Mouse (Mus musculus): Measurements from ENCODE around the gene Gm9999.
"Not testable (repeated sequence)": the region's sequence is repeated elsewhere in the genome, so short reads cannot be mapped to it uniquely, and the experiment has no call there.

The Gm9999 gene

GRCm38 (mm10) chr7:46983280-46983679, at the start of gene Gm9999:
Gene Gm9999, plus strand, starts transcription at chr7:46983580.
- DNase-seq = no peak

DNA sequence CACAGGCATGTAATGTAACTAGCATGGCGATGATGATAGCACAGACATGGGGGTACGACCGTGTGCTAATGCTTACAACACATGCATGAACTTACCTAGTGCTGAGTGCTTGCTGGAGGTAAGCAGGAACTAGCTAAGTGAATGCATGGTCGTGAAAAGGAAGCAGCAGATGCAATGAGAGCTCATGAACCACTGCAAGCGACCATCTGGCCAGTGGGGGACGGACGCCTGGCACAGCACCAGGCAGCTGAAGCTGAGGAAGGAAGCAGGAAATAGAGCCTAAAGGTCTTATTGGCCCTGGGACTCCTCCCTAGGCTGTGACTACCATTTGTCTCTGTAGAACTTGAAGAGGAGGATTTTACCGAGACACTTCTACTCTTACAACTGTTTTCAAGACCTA, 48.6 kb upstream of the Gm9999 start:
- DNase-seq = peak; percentile 18

DNA sequence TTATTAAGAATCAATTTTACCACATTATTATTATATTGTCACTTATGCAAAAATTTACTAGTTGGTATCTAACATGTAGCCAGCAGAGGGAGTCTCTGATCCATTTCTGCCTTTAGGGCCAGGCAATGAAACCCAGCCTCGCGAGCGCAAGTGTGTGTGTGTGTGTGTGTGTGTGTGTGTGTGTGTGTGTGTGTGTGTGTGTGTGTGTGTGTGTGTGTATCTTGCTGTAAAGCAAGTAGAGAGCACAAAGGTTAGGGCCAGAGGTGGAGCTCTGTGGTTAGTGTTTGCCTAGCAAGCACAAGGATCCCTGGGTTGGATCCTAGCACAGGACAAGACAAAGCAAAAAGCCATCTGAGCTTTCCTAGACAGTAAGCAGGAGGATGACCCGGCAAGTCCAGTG, 47.5 kb upstream of the Gm9999 start:
- peak; percentile 35 for DNase-seq

DNA sequence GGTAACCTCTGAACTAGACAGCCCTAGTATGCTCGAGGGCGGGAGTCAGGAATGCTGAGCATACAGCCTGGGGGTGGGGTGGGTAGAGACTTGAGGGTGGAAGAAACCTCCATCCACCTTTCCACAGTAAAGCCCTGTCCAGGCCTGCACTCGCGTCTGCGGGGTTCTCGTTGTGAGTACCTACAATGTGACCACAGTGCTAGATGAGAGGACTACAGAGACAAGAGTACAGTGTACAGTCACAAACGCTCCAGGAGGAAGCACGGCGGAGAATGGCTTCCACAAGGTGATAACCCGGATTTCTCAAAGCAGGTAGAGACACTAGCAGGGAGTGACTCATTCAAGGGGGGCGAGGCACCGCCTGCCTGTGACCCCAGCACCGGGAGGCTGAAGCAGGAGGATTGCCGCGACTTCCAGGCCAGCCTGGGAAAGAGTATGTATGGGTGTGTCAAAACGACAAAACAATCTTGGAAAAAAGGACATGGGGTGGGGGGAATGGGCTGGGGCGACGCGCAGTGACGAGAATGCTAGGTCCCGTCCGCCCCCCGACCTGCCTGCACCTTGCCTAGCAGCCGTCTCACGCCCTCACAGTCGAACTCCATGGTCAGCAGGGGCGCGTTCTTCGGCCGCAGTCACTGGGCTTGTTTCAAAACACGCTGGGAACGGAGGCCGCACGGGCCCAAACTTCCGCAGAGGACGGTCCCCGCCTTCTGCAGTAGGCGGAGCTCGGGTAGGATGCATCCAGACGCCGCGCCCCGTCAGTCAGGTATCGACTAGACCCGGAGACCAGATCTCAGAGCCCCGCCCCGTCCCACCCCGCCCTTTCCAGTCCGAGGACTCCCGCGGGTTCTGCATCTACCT, 25.3 kb upstream of the Gm9999 start, which contains the start of gene Uevld:
Gene Uevld, minus strand, starts transcription at position 697 of the 861 bp plus-strand sequence.
- peak; percentile 95 for DNase-seq

DNA sequence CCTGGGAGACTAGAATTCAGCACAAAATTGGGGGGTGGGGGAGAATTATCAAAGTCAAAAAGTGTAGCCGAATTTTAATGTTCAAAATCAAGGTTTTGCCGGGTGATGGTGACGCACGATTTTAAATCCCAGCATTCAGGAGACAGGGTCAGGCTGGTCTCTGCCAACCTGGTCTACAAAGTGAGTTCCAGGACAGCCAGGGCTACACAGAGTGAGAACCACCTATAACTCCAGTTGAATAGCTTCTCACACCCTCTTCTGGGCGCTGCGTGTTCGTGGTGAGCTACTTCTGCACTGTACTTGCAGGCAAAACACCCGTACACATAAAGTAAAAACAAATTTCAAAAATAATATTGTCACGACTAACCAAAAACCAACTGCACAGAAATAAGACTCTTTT, 24.5 kb upstream of the Gm9999 start:
- no peak for DNase-seq

GRCm38 (mm10) chr7:46960991-46961390, 22.4 kb upstream of the Gm9999 start:
- no peak for DNase-seq

GRCm38 (mm10) chr7:46962132-46962531, 21.2 kb upstream of the Gm9999 start:
- DNase-seq = no peak

- DNase-seq = peak; percentile 75
Measured at GRCm38 (mm10) chr7:46962806-46963618, 20.4 kb upstream of the Gm9999 start.

- DNase-seq = no peak
Measured at GRCm38 (mm10) chr7:46964070-46964469, 19.3 kb upstream of the Gm9999 start.

GRCm38 (mm10) chr7:46969898-46970297, 13.5 kb upstream of the Gm9999 start:
- no peak for DNase-seq

GRCm38 (mm10) chr7:46974648-46975047, 8.7 kb upstream of the Gm9999 start:
- no peak for DNase-seq

DNA sequence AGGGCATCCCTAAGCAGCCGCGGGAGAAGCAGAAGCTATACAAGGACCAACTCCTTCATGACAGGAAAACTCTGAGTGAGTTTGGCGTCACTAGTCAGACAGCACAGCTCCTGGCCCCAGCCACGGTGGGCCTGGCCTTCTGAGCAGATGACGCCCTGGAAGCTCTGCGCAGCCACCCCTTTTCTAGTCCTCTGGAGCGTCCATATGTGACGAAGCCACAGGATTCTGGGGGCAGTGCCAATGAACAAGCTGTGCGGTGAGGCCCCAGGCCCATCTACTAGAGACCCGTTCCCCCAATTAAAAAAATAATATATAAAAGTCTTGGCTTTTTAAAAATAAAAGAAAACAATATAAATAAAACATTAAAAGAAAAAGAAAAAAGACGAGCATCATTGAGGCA, 7.9 kb upstream of the Gm9999 start:
- no peak for DNase-seq

DNA sequence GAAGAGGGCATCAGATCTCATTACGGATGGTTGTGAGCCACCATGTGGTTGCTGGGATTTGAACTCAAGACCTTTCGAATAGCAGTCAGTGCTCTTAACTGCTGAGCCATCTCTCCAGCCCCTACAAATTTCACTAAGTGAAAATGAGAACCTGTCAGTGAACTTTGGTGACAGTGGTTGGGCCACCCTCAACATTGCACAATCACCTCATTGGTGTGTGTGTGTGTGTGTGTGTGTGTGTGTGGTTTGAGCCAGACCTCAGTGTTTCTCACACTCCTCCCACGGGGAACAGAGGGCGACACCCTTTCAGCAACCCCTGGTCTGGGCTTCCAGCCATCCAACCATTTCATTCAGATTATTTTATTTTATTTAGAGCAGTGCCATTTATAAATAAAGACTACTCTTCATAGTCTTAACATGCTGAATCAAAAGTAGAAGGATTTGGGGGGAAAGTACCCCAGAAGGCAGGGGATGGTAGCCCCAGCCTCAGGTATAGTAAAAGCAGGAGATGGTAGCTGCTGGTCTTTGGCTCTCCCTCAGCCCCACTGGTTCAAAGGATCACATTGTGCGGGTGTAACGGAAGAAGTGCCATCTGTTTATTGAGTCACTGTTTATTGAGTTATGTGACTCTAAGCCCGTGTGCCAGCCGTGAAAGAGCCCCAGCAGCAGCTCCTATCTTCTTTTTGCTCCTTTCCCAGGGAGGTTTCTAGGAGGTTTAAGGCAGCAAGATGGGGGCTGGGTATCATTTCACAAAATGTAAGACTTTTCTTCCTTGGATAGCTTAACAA, 2.5 kb downstream of the Gm9999 start:
- DNase-seq = peak; percentile 63

DNA sequence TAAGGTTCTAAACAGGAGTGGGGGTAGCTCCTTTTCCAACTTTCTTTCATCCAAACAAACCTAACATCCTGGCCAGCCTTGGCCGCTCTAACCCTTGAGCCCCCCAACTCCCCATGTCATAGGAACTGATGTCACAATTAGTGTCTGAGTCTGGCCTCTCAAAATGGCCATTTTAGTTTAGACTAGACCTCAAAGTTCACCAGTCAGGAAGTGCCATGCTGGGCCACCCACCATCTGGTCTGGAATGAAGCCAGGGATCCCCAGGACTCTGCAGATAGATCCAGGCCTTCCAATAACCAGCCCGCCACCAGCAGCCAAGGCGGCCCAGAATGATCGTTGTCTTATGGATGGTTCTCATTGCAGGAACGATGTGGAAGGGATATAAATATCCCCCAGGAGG, 3.3 kb downstream of the Gm9999 start:
- peak; percentile 27 for DNase-seq

DNA sequence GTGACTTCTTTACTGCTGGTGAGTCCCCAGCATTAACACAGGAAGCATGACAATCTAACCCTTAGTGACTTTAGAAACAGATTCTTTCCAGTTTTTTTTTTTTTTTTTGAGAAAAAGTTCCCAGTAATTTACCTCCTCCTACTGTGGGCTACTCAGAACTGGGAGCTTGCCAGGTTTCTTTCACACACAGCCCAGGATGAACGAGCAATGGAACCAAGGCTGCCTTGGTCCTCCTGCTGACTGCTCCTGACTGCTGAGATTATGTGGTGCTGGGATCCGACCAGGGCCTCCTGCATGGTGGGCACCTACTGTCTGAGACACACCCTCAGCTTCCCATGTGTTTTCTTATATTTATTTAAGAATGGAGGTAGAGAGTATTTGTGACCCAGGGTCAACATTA, 3.7 kb downstream of the Gm9999 start:
- no peak for DNase-seq

DNA sequence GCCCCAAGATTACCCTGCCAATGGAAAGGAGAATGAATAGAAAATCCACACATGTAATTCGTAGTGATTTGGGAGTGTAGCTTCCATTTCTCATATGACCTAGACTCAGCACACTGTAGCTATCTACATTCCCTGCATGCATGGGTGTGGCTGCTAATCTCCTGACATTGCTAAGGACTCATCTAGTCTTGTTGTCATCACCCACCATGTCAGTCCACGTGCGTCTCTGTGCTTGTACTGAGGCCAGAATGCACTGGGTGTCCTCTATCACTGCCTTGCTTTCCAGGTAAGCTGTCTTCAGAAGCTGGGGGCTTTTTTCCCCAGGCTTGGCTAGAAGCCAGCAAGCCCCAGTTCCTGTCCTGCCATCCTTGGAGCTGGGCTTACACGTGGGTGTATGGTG, 6.0 kb downstream of the Gm9999 start:
- DNase-seq = not testable (repeated sequence)

GRCm38 (mm10) chr7:46993079-46993478, 9.7 kb downstream of the Gm9999 start:
- DNase-seq = no peak

DNA sequence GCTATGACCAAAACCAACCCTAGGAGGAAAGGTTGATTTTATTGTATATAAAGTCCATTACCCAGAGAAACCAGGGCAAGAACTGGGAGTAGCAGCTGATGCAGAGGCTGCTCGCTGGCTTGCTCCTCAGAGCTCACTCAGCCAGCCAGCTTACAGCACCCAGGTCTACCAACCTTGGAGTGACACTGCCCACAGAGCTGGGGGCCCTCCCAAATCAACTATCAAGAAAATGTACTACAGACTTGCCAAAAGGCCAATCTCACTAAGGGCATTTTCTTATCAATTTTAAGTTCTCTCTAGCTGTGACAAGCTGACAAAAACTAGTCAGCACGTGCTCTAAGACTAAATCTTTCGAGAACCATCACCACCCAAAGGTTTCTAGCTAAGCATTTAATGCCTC, 12.2 kb downstream of the Gm9999 start:
- DNase-seq = no peak

DNA sequence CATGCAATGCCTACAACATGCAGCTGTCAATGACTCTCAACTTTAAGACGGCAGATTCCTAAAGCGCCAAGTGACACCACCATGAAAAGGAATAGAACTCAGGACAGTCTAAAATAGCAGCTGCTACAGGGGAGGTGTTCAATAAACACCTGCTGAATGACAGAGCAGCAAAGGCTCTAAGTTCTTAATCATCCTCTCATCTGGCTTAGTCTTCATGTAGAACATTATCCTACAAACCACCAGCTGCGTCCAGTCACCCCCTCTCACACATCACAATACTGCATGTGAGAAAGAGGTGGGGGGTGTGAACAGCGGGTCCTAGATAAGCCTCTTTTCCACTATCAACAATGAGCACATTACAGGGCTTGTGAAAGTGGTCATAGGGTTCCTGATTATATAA, 13.6 kb downstream of the Gm9999 start:
- DNase-seq = no peak

GRCm38 (mm10) chr7:46997644-46998395, 14.4 kb downstream of the Gm9999 start:
- DNase-seq = no peak

DNA sequence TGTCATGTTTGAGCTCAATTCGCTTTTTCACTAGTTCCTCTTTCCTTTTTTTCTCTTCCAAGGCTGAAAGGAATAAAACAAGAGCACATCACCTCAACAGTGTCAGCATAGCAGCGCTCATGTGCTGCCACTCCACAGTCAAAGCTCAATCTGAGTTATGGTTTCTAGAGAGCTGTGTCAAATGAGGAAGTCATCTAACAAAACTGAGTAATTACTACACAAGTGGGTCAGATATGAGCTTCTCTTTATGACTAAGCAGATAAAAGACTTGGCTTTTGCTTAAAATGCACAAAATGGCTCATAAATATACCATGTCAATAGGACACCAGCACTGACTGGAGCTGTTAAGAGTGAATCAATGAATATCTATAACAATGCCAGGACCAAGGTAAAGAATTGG, 15.6 kb downstream of the Gm9999 start:
- no peak for DNase-seq

GRCm38 (mm10) chr7:46999983-47000643, 16.7 kb downstream of the Gm9999 start:
- DNase-seq = no peak

Measured in lung, postnatal 14 days (tissue).